Mouse (Mus musculus): ENCODE results near the gene Rnf149.

Gene Rnf149

GRCm38 (mm10) chr1:39531036-39531435 is 46.2 kb downstream of the Rnf149 start:
- no peak for DNase-seq (ENCODE audit: extremely low spot score, low read depth, low spot score)

GRCm38 (mm10) chr1:39530258-39530943 is 46.8 kb downstream of the Rnf149 start:
- peak; percentile 67 for DNase-seq (ENCODE audit: extremely low spot score, low read depth, low spot score)

- DNase-seq (ENCODE audit: extremely low spot score, low read depth, low spot score) = no peak
Observed at GRCm38 (mm10) chr1:39528319-39528718, 48.9 kb downstream of the Rnf149 start.

GRCm38 (mm10) chr1:39527432-39527831 is 49.8 kb downstream of the Rnf149 start:
- DNase-seq (ENCODE audit: extremely low spot score, low read depth, low spot score) = peak; percentile 53

- no peak for DNase-seq (ENCODE audit: extremely low spot score, low read depth, low spot score)
Observed at GRCm38 (mm10) chr1:39526371-39527167, 50.6 kb downstream of the Rnf149 start.

- DNase-seq (ENCODE audit: extremely low spot score, low read depth, low spot score) = no peak
Observed at GRCm38 (mm10) chr1:39525763-39526162, 51.4 kb downstream of the Rnf149 start.

GRCm38 (mm10) chr1:39522519-39522918 is 54.7 kb downstream of the Rnf149 start:
- no peak for DNase-seq (ENCODE audit: extremely low spot score, low read depth, low spot score)

- DNase-seq (ENCODE audit: extremely low spot score, low read depth, low spot score) = no peak
Observed at GRCm38 (mm10) chr1:39521326-39521725, 55.9 kb downstream of the Rnf149 start.

- DNase-seq (ENCODE audit: extremely low spot score, low read depth, low spot score) = no peak
Observed at GRCm38 (mm10) chr1:39515303-39515991, 61.8 kb downstream of the Rnf149 start.

- DNase-seq (ENCODE audit: extremely low spot score, low read depth, low spot score) = no peak
Observed at GRCm38 (mm10) chr1:39512183-39512582, 65.0 kb downstream of the Rnf149 start.

- DNase-seq (ENCODE audit: extremely low spot score, low read depth, low spot score) = no peak
Observed at GRCm38 (mm10) chr1:39511775-39512174, 65.4 kb downstream of the Rnf149 start.

GRCm38 (mm10) chr1:39505600-39505999 is 71.6 kb downstream of the Rnf149 start:
- DNase-seq (ENCODE audit: extremely low spot score, low read depth, low spot score) = no peak

GRCm38 (mm10) chr1:39504261-39504660 is 72.9 kb downstream of the Rnf149 start:
- no peak for DNase-seq (ENCODE audit: extremely low spot score, low read depth, low spot score)

GRCm38 (mm10) chr1:39502817-39503633 is 74.2 kb downstream of the Rnf149 start:
- no peak for DNase-seq (ENCODE audit: extremely low spot score, low read depth, low spot score)
